Mouse (Mus musculus): ENCODE results near the gene Podxl. TPM values are rescaled to one million over a fixed set of nuclear protein-coding genes. Genes with fewer than 3 reads are reported as not detected.

The Podxl gene
- polyA plus RNA-seq, 1 experiment = 0.28 TPM

DNA sequence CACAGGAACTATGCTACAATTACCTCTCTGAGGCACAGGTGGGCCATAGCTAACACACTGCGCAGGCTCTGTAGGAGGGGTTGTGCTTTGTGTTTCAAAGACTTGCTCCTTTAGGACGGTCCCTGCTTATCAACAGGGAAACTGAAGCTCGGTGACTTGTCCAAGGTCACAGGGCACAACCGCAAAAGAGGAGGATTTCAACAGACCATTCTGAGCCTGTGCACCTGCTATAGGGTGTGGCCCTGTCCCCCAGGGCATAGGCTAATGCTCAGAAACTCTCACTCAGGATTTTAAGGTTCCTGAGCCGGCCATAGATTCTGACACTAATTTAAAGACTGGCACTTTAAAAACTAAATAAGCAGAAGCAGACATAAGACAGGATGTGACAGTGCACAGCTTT is 36.9 kb downstream of the Podxl start:
- H3K4me3 ChIP-seq (ENCODE audit: insufficient read depth, low read length) = no peak overlapping the region
- no peak for TF ChIP-seq POLR2A (IDR thresholded peaks at IDR 0.05; ENCODE audit: low read depth, low read length)
- no peaks in the 10 kb centered on the region for H3K4me1 ChIP-seq (ENCODE audit: control insufficient read depth, insufficient read depth, low read length)
- no peak overlapping the region for H3K27ac ChIP-seq (ENCODE audit: insufficient read depth, low read length)

DNA sequence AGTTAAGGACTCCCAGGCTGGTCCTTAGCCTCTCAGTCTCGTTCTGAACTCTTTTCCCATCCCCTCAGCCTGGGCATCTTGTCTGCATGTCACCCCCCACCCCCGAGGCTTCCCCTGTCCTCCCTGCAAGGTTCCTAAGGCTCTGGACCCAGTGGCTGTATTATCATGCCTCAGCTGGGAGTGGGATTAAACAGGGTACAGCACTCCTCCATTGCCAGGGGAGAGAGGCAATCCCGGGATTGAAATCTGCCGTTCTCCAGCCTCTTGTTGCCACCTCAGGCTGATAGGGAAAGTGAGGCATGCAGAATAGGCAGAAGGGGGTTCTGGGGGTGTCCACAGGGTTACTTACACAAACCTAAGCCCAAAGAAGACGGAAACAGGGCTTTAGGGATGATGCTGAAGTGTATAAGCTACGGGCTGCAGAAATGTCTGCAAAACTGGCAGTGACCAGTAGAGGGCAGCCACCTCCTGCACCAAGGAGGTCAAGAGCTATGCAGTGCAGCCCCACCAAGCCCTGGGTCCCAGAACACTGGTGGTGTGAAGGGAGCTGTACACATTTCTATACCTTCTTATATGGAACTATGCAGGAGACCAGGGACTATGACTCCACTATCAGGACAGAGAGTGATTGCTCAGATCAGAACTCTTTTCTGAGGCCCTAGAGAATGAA is 38.4 kb downstream of the Podxl start:
- H3K4me3 ChIP-seq (ENCODE audit: insufficient read depth, low read length) = no peak overlapping the region
- H3K4me1 ChIP-seq (ENCODE audit: control insufficient read depth, insufficient read depth, low read length) = no peaks in the 10 kb centered on the region
- peak; percentile 91 for TF ChIP-seq CTCF (IDR thresholded peaks at IDR 0.05; ENCODE audit: borderline replicate concordance, insufficient read depth, low read length)
- no peak for TF ChIP-seq POLR2A (IDR thresholded peaks at IDR 0.05; ENCODE audit: low read depth, low read length)
- no peak overlapping the region for H3K27ac ChIP-seq (ENCODE audit: insufficient read depth, low read length)

DNA sequence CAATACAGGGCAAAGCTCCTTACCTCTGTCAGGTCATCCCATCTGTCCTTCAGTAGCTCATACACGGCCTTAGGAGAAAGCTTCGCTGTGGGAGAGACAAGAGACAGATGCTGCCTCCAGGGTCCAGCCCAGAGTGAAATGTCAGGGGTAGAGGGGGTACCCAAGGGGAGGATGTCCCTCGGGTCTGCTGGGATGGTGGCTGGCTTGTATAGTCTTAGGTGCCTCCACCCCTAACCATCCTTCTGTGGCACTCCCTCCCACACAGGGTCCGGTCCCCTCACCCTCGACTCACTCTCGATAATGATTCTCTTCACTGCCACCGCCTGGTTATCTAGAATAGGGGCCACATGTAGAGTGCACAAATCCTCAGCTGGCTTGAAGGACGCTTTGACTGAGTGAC is 39.1 kb downstream of the Podxl start:
- H3K4me1 ChIP-seq (ENCODE audit: control insufficient read depth, insufficient read depth, low read length) = no peaks in the 10 kb centered on the region
- no peak for TF ChIP-seq POLR2A (IDR thresholded peaks at IDR 0.05; ENCODE audit: low read depth, low read length)
- no peak for TF ChIP-seq CTCF (IDR thresholded peaks at IDR 0.05; ENCODE audit: borderline replicate concordance, insufficient read depth, low read length)
- no peak overlapping the region for H3K27ac ChIP-seq (ENCODE audit: insufficient read depth, low read length)
- H3K4me3 ChIP-seq (ENCODE audit: insufficient read depth, low read length) = no peak overlapping the region

DNA sequence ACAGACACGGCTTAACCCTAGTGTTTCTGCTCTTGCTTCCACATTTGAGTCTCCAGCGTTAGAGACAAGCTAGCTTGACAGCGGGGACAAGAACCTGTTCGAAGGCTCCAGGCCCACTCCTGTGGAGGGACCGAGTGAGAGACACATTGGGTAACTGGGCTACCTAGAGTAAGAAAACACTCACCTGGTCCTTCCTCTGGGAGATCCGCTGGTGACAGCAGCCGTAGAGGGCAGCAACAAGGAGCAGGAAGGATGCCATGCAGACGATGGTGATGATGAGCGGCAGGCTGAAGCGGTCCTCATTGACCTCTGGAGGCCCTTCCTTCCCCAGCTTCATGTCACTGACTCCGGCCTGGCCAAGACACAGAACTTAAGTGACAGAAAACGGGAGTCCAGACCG is 39.7 kb downstream of the Podxl start:
- no peak overlapping the region for H3K27ac ChIP-seq (ENCODE audit: insufficient read depth, low read length)
- no peak for TF ChIP-seq CTCF (IDR thresholded peaks at IDR 0.05; ENCODE audit: borderline replicate concordance, insufficient read depth, low read length)
- TF ChIP-seq POLR2A (IDR thresholded peaks at IDR 0.05; ENCODE audit: low read depth, low read length) = no peak
- H3K4me3 ChIP-seq (ENCODE audit: insufficient read depth, low read length) = no peak overlapping the region
- peaks cover 1% of the 10 kb centered on the region; the same call in 1 of the 2 replicates for H3K4me1 ChIP-seq (ENCODE audit: control insufficient read depth, insufficient read depth, low read length)

DNA sequence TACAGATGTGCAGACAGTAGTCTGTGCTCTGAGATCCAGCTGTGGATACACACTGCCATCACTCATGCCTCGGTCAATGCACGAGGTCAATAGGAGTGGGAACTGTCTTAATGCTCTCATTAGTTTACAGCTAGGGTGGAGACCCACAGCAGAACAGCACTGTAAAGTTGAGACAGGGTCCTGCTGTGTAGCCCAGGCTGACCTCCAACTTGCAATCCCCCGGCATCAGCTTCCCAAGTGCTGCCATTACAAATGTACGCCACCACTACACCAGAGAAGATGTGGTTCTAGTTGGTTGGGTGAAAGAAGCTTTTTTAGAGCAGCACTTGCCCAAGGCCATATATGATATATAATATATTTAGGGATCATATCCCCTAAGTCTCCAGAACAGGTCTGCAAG is 40.1 kb downstream of the Podxl start:
- peaks cover 6% of the 10 kb centered on the region; the same call in 1 of the 2 replicates for H3K4me1 ChIP-seq (ENCODE audit: control insufficient read depth, insufficient read depth, low read length)
- no peak for TF ChIP-seq CTCF (IDR thresholded peaks at IDR 0.05; ENCODE audit: borderline replicate concordance, insufficient read depth, low read length)
- no peak for TF ChIP-seq POLR2A (IDR thresholded peaks at IDR 0.05; ENCODE audit: low read depth, low read length)
- no peak overlapping the region for H3K4me3 ChIP-seq (ENCODE audit: insufficient read depth, low read length)
- H3K27ac ChIP-seq (ENCODE audit: insufficient read depth, low read length) = no peak overlapping the region

DNA sequence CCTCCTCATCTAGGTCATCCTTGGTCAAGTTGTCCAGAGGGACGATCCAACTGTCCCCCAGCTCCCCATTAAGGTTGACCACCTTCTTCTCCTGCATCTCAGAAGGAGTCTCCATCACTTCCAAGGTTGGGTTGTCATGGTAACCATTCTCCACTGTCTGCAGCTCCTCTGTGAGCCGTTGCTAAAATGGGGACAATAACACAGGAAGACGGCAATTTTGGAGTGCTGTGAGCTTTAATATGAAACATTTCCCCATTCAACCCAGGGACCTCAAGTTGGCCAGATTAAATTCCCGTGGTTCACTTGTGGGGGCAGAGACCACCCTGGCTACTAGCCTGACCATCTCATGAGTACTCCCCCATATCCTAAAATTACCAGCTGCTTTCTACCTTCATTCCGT is 40.7 kb downstream of the Podxl start:
- Histone ChIP-seq H3K4me3 (ENCODE audit: insufficient read depth, low read length) (no peak overlapping the region), H3K4me1 (ENCODE audit: control insufficient read depth, insufficient read depth, low read length) (peaks cover 11% of the 10 kb centered on the region), H3K27ac (ENCODE audit: insufficient read depth, low read length) (no peak overlapping the region)
- TF ChIP-seq CTCF (IDR thresholded peaks at IDR 0.05; ENCODE audit: borderline replicate concordance, insufficient read depth, low read length) (no peak), POLR2A (IDR thresholded peaks at IDR 0.05; ENCODE audit: low read depth, low read length) (no peak)

DNA sequence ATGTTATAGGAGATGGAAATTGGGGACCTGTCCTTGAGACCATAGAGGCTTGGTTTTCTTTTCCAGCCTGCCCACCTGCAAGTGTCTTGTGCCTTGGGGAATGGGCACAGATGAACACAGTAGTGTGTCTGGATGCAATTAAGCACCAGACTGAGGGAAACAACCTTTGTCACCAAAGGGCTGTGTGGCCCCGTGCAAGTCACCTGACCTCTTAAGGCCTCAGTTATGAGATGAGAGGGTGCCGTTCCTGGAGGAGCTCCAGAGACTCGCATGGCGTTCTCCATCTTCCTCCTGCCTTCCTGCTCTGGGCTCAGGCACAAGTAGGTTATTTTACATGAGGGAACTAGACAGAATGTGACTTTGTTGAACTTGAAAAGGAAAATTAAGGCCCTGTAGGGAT is 41.3 kb downstream of the Podxl start:
- TF ChIP-seq POLR2A (IDR thresholded peaks at IDR 0.05; ENCODE audit: low read depth, low read length) (no peak), CTCF (IDR thresholded peaks at IDR 0.05; ENCODE audit: borderline replicate concordance, insufficient read depth, low read length) (no peak)
- H3K4me3 ChIP-seq (ENCODE audit: insufficient read depth, low read length) = no peak overlapping the region
- peaks cover 15% of the 10 kb centered on the region for H3K4me1 ChIP-seq (ENCODE audit: control insufficient read depth, insufficient read depth, low read length)
- H3K27ac ChIP-seq (ENCODE audit: insufficient read depth, low read length) = no peak overlapping the region

DNA sequence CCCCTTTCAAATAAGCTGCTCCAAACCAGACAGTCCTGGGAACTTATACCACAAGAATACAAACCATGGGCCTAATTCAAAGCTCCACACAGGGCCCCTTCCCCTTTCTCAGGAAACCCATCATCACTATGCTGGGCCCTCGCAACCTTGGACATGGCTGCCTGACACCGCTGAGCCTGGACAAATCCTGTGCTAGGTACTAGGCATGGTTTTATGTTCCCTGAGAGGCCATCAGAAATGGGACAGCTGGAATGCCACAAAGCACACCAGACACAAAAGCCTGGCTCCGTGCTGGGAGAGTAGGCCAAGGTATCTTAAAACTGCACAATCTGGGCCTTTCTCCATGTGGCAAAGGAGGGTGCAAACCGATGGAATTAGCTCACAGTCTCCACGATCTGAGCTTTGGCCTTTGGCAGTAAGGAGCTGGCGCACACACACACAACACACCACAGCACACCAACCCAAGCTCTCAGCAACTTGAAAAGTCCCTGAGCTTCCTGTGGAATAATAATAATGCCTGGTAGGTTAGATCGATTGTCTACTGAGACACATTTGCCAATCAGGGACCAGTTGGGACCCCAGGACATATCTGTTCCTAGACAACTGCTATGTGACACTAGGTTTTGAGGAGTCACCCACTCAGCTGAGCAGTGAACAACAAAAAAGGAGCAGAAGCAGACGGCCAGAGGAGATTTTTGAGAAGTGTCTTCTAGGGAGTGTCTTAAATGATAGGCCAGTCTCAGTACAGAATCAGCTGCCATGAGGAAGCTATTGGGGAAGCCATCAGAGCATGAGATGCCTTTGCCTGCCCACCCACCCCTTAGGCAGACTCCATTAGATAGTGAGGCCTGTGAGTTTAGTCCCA is 42.1 kb downstream of the Podxl start:
- H3K27ac ChIP-seq (ENCODE audit: insufficient read depth, low read length) = no peak overlapping the region
- peaks cover 15% of the 10 kb centered on the region for H3K4me1 ChIP-seq (ENCODE audit: control insufficient read depth, insufficient read depth, low read length)
- TF ChIP-seq POLR2A (IDR thresholded peaks at IDR 0.05; ENCODE audit: low read depth, low read length) (no peak), CTCF (IDR thresholded peaks at IDR 0.05; ENCODE audit: borderline replicate concordance, insufficient read depth, low read length) (no peak)
- H3K4me3 ChIP-seq (ENCODE audit: insufficient read depth, low read length) = no peak overlapping the region

DNA sequence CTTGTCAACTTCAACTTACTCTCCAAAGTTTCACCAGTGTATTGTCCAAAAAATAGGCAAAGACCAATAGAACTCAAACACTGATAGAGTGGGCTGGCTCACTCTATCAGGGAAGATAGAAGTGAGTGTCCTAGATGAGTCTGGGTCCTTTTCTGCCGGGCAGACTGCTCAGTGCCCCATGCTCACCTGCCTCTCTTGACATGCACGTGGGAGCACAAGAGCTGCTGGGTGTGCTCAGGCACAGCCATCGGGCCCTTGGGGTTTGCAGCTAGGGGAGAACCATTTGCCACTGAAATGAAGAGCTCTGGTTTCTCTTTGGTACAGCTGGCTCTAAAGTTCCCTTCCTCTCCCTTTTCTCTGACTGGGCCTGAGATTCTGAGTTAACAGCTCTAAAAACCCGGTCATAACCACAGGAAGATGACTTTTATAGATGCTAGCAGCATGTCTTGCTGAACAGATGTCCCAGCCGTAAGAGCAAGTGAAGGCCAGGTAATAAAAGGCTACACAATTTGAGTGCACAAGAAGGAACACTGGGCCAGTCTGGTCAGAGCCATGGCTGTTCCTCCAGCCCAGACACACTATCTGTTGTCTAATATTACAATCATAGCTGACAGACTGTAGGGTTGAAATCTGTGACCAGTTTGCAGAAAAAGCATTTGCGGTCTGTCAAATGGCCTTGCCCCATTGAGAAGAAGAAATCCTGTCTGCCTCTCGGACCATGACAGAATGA is 43.1 kb downstream of the Podxl start:
- Histone ChIP-seq H3K4me3 (ENCODE audit: insufficient read depth, low read length) (no peak overlapping the region), H3K27ac (ENCODE audit: insufficient read depth, low read length) (no peak overlapping the region), H3K4me1 (ENCODE audit: control insufficient read depth, insufficient read depth, low read length) (peaks cover 15% of the 10 kb centered on the region)
- no peak for TF ChIP-seq CTCF (IDR thresholded peaks at IDR 0.05; ENCODE audit: borderline replicate concordance, insufficient read depth, low read length)
- no peak for TF ChIP-seq POLR2A (IDR thresholded peaks at IDR 0.05; ENCODE audit: low read depth, low read length)
